Mouse (Mus musculus): ENCODE data around the gene Tnfrsf13c.

Gene Tnfrsf13c

GRCm38 (mm10) chr15:82230098-82230611 is 6.0 kb upstream of the Tnfrsf13c start:
- DNase-seq (ENCODE audit: low spot score in 2 of 2) = peak in 1 of 2 experiments; percentile 63

DNA sequence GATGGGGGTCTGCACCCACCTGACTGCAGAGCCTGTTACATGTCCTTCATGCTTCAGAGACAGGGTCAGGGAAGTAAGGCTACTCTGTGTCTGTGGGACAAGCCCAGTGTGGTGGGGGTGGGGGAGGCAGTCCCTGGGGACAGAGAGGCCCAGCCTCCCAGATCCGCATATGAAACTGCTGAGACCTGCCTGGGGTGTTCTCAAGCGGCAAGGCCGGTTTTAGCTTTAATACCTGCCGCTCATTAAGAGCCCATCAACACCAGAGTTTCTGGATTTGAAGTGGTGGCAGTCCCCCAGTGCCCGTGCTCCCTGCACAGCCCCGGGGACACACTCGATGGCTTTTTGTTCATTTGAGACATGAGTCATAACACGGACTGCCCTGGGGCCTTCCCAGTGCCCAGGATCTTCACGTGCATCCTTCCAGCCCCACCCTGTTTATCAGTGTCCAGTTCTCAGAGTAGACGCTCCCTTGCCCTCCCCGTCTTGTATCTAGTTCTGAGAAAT is 5.4 kb upstream of the Tnfrsf13c start:
- peak; percentile 65 to 78 for DNase-seq (ENCODE audit: low spot score in 2 of 2)

- peak in 1 of 2 experiments; percentile 62 for DNase-seq (ENCODE audit: low spot score in 2 of 2)
Measured at GRCm38 (mm10) chr15:82225769-82226168, 1.6 kb upstream of the Tnfrsf13c start.

DNA sequence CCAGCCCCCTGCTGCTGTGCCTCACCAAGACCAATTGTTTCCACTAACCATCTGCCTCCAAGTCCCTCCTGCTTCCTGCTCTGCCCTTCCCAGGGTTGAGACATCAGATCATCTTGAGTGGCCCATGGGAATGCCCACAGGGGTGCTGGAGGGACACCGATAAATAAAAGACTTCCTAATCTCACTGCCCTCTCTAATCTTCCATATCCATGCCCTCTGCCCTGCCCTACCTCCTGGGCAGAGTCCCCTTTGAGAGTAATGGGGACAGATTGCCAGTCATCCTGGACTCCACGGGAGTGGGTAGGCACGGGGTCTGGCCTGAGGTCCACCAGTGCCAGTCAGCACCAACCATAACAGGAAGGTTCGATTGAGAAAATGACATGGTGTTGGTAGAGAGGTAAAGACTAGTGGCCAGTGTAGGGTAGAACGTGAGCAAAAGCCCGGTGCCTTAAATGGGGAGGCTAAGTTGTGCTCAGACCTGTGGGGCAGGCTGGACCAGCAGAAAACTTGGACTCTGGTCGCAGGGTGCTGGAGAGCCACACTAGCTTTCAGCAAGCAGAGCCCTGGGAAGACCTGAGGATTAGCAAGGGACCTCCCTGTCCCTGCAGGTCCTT is 540 bp upstream of the Tnfrsf13c start:
- peak in 1 of 2 experiments; percentile 65 for DNase-seq (ENCODE audit: low spot score in 2 of 2)

- DNase-seq (ENCODE audit: low spot score in 2 of 2) = no peak
Measured at GRCm38 (mm10) chr15:82223251-82223650, 918 bp downstream of the Tnfrsf13c start.

- DNase-seq (ENCODE audit: low spot score in 2 of 2) = no peak
Measured at GRCm38 (mm10) chr15:82221104-82221860, 2.9 kb downstream of the Tnfrsf13c start.

GRCm38 (mm10) chr15:82220003-82220675 is 4.0 kb downstream of the Tnfrsf13c start:
- no peak for DNase-seq (ENCODE audit: low spot score in 2 of 2)

- peak; percentile 71 to 80 for DNase-seq (ENCODE audit: low spot score in 2 of 2)
Measured at GRCm38 (mm10) chr15:82218778-82219666, 5.1 kb downstream of the Tnfrsf13c start.

DNA sequence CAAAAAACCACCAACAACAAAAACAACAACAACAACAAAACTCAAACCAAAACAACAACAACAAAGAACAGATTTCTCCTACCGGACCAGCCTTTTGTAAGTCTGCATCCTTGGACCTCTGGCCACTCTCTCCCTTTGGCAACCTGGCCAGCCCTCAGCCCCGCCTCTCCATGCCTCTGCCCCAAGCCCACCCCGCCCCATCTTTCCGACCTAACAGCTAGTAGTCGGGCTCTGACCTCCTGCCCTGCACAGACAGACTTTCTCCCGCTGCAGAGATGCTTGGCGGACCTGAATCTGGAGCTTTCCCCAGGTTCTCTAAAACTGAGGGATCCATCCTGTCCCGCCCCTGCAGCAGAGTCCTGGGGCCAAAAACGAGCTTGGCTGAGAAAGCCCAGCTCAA is 6.2 kb downstream of the Tnfrsf13c start:
- DNase-seq (ENCODE audit: low spot score in 2 of 2) = no peak

GRCm38 (mm10) chr15:82217039-82217438 is 7.1 kb downstream of the Tnfrsf13c start:
- DNase-seq (ENCODE audit: low spot score in 2 of 2) = no peak

DNA sequence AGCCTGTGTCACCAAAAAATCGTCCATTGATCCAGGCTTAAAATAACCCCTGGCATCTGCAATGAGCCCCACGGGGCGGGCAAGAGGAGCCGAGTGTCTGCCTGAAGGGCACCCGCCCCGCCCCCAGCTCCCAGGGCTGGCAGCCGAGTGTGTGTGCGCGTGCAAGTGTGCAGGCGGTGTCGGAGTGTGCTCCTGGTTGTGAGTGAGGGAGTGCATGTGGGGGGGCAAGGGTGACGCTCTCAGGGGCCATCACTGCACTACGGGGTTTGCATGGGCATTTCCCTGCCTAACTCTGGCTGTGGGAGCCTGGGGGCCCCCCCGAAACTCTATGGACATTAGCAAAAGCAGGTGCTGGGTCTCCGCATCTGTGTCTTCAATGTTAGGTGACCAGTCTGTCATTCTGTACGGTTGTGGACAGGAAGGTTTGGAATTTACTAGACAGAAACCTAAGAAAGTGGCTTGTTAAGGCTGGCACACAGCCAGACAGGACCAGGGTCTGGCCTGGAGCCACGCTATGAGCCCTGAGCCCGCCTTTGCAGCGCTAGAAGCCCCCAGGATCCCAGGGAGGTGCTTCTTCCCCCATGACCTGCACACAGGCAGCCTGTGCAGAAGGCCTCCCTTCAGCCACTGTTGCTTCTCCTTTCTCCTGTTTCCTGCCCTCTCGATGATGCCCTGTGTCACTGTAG is 7.9 kb downstream of the Tnfrsf13c start:
- DNase-seq (ENCODE audit: low spot score in 2 of 2) = no peak

- DNase-seq (ENCODE audit: low spot score in 2 of 2) = no peak
Measured at GRCm38 (mm10) chr15:82215332-82216046, 8.7 kb downstream of the Tnfrsf13c start.

DNA sequence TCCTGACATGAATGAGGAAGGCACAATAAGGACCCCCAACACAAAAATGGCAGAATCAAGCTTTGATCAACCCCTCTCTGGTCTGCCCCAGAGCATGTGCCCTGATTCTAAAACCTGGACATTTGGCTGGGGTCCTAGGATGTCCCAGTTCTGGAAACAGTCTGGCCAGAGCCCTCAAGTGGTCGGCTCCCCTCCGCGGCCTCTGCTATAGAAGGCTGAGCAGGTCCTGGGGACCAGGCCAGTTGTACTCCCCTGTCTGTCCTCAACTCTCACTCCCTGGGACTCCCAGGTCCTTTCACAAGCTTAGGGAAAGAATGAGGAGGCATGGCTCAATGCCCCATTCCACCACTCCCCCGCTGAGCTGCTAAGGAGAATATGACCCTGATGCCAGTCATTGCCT is 10.9 kb downstream of the Tnfrsf13c start:
- no peak for DNase-seq (ENCODE audit: low spot score in 2 of 2)

DNA sequence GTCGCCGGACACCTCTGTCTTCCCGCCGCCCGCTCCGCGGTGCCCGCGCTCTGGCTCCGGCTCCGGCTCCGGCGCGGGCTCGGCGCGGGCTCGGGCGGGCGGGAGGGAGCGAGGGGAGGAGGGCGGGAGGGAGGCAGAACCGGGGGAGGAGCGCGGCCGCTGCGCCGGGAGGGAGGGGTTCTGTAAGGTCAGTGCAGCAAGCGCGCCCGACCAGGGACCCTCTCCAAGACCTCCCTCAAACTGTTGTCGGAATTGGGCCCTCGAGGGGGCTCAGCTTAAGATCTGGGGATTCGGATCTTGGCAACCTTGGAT is 11.5 kb downstream of the Tnfrsf13c start, which contains the start of gene Shisa8:
Shisa8 (minus strand) TSS at position 64 of the 312 bp plus-strand sequence.
- DNase-seq (ENCODE audit: low spot score in 2 of 2) = no peak

DNA sequence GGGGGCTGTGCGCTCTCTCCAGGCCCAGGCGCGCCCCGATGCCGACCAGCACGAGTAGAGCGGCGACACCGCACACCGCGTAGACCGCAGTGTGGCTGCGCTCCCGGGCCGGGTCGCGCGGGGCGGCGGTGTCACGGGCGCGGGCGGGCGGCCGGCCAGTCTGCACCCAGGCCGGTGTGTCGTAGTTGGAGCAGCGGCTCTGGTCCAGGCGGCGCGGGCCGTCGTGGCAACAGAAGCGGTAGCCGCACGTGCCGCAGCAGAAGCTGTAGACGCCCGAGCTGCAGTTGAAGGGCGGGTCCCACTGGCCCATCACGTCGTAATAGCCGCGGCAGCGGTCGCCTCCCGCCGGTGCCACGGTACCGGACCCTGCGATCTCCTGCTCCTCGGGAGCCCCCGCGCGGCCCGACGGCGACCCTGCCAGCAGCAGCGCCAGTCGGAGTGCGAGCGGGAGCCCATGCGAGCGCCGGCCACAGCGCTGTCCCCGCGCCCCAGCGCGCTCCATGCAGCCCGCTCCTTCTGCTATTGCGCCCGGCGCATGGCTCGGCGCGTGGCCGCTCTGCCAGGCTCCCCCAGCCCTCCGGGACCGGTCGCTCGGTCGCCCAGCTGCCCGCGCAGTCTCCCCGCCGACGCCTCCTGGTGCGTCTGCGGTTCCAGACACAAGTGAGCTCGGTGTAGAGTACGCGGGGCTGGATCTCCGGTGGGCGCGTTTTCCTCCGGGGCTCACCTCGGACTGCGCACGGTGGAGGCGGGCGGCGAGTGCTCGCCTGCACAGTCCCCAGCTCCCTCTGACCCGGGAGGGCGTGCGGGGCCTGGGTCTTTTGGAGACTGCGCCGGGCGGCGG is 12.0 kb downstream of the Tnfrsf13c start:
- DNase-seq (ENCODE audit: low spot score in 2 of 2) = no peak

DNA sequence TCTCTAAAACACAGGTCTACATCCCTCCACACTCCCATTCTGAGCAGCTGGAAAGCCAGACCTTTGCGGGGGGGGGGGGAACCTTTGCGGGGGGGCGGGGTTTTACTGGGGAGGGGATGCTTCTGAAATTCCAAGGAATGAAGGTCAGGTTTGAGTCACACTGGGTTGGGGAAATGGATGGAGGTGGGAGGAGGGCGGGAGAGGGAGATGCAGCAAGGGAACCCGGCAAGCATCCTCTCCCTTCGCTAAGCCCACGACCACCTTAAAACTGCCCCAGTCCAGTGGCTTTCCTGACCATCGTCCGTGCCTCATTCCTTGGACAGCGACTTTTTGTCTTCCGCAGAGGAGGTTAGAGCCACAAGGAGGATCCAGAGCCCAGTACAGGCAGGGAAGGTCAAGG is 12.9 kb downstream of the Tnfrsf13c start:
- no peak for DNase-seq (ENCODE audit: low spot score in 2 of 2)

DNA sequence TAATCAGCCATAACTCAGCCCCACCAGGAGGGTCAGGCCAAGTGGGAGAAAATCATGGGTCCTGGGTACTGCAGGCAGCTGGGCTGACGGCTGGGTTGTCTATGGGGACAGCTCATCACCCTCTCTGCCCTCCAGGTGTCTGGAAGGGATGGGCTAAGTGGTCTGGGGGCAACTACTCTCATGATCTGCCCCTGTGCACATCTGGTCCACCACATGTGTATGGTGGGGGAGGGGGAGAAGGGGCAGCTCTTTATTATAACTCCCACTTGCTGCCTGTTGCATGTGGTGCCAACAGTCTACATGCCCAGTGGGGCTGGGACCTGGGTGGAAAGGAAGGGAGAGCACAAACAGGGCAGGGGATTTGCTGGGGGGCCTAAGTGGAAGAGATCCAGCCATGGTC is 13.4 kb downstream of the Tnfrsf13c start:
- DNase-seq (ENCODE audit: low spot score in 2 of 2) = no peak

GRCm38 (mm10) chr15:82209295-82210050 is 14.7 kb downstream of the Tnfrsf13c start:
- no peak for DNase-seq (ENCODE audit: low spot score in 2 of 2)

DNA sequence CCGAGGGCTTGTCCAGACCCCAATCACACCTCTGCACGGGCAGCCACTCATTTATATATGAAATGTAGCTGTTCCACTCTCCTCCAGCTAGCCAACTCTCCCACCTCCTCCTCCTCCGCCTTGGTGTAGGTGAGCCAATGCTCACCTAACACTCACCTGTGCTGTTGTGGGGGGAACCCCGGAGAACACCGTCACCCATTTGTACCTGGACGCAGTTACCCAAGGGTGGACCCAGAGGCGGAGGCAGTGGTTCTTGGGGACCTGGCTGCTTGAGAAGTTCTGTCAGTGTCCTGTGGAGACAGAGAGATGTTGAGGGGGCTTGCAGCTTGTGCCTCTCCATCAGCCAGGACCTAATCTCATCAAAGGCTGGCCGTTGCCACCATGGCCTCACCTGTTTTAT is 15.9 kb downstream of the Tnfrsf13c start:
- DNase-seq (ENCODE audit: low spot score in 2 of 2) = no peak

Data from spleen, postnatal 4 days (tissue).